Mouse (Mus musculus) heart, postnatal 0 days (tissue): ENCODE results near the gene Mau2. TPM values are rescaled to one million over a fixed set of nuclear protein-coding genes. Genes with fewer than 3 reads are reported as not detected.

Source experiments
- ATAC-seq: fragments of 200-750 bp; cut with Nextera tagmentation; 2 replicates; pipeline ENCODE4 v1.8.0; 2017; ENCODE audit warnings: low read depth, moderate number of reproducible peaks, moderate library complexity; ENCODE audit not compliant: insufficient read depth
- DNase-seq: peaks from one replicate; pipeline ENCODE4 v3.0.0-alpha.2; 2016; ENCODE audit warnings: low spot score
- H3K27ac ChIP-seq: fragments of 300-500 bp; sonication (generic); 2 replicates; pipeline ENCODE4 v1.5.1; 2014; ENCODE audit warnings: low read depth, mild to moderate bottlenecking
- H3K27me3 ChIP-seq: fragments of 300-500 bp; sonication (generic); 2 replicates; pipeline ENCODE4 v1.6.1; 2014; ENCODE audit warnings: low read length, mixed read lengths; ENCODE audit not compliant: control insufficient read depth, insufficient read depth
- H3K36me3 ChIP-seq: fragments of 300-500 bp; sonication (generic); replicated peaks from 2 replicates; pipeline ENCODE4 v1.6.1; 2014; ENCODE audit warnings: low read length, mixed read lengths; ENCODE audit not compliant: control insufficient read depth, insufficient read depth
- H3K4me1 ChIP-seq: fragments of 300-500 bp; sonication (generic); 2 replicates; pipeline ENCODE4 v1.6.1; 2014; ENCODE audit warnings: antibody characterized with exemption; ENCODE audit not compliant: control insufficient read depth, insufficient read depth
- H3K4me2 ChIP-seq: fragments of 300-500 bp; sonication (generic); 2 replicates; pipeline ENCODE4 v1.6.1; 2014; ENCODE audit warnings: low read depth, mild to moderate bottlenecking, low read length, moderate library complexity
- H3K4me3 ChIP-seq: fragments of 300-500 bp; sonication (generic); 2 replicates; pipeline ENCODE4 v1.5.1; 2014; ENCODE audit warnings: low read depth, low read length
- H3K9ac ChIP-seq: fragments of 300-500 bp; sonication (generic); replicated peaks from 2 replicates; pipeline ENCODE4 v1.6.1; 2014; ENCODE audit warnings: low read depth, low read length, mixed read lengths
- H3K9me3 ChIP-seq: fragments of 300-500 bp; sonication (generic); replicated peaks from 2 replicates; pipeline ENCODE4 v1.6.1; 2016; ENCODE audit warnings: low read length; ENCODE audit not compliant: control insufficient read depth
- CTCF ChIP-seq: IDR thresholded peaks from 2 replicates; pipeline ENCODE4 v1.5.1; 2016; ENCODE audit warnings: antibody characterized with exemption, control low read depth, low read depth
- EP300 ChIP-seq: IDR thresholded peaks from 2 replicates; pipeline ENCODE4 v1.6.1; 2016; ENCODE audit warnings: antibody characterized with exemption, low read depth
- WGBS: fragments of 180-500 bp; shearing (Covaris S2); extraction: QIAGEN DNeasy Blood & Tissue Kit; methylation state at CpG from one replicate; pipeline ENCODE4 v1.1.7; 2014; 5-methylcytosine and 5-hydroxymethylcytosine counted together
- polyA plus RNA-seq: library from polyadenylated mRNA; unstranded; fragments of >200 nt; fragmentation: Nextera tagmentation; extraction: Ambion mirVana; gene quantifications from 2 replicates; pipeline ENCODE4 v1.2.1, GENCODE M21; 2015
- total RNA-seq: library from RNA; depleted of rRNA; stranded (reverse); fragments of >200 nt; gene quantifications from 2 replicates; pipeline ENCODE4 v1.2.3, GENCODE M21; 2014; ENCODE audit warnings: low replicate concordance; rRNA removed

The Mau2 gene
- total and polyA plus RNA-seq, 2 experiments from 2014 or later: 25.6 to 92.3 TPM

- peak overlapping the region; percentile 78 for H3K4me2 ChIP-seq
- ATAC-seq (no peak), DNase-seq (no peak)
- H3K9me3 ChIP-seq: no peaks in the 10 kb centered on the region
- no peaks in the 10 kb centered on the region for H3K27me3 ChIP-seq
- H3K4me1 ChIP-seq: peaks cover 40% of the 10 kb centered on the region
- WGBS: 10% methylated on average over 7 of the region's 7 CpGs
- peak overlapping the region; percentile 95 for H3K9ac ChIP-seq
- no peak overlapping the region; the same call in 1 of the 2 replicates for H3K27ac ChIP-seq
- peak overlapping the region; percentile 89 for H3K4me3 ChIP-seq
- no peak for TF ChIP-seq EP300
- H3K36me3 ChIP-seq: no peaks in the 10 kb centered on the region
Observed at GRCm38 (mm10) chr8:69973063-69973441, 69.5 kb downstream of the Mau2 start.

- H3K9me3 ChIP-seq: no peaks in the 10 kb centered on the region
- no peak overlapping the region for H3K9ac ChIP-seq
- peaks cover 47% of the 10 kb centered on the region for H3K4me1 ChIP-seq
- DNase-seq: no peak
- H3K4me3 ChIP-seq: no peak overlapping the region
- no peak overlapping the region for H3K27ac ChIP-seq
- H3K36me3 ChIP-seq: no peaks in the 10 kb centered on the region
- ATAC-seq: no peak
- no peak overlapping the region for H3K4me2 ChIP-seq
- WGBS: 71% methylated on average over 2 of the region's 2 CpGs
- TF ChIP-seq EP300 (no peak), CTCF (no peak)
- H3K27me3 ChIP-seq: no peaks in the 10 kb centered on the region
Observed at GRCm38 (mm10) chr8:69970880-69971279, 71.7 kb downstream of the Mau2 start.

- no peak for ATAC-seq
- H3K9ac ChIP-seq: no peak overlapping the region
Observed at GRCm38 (mm10) chr8:69967291-69967933, 75.1 kb downstream of the Mau2 start.

More at GRCm38 (mm10) chr8:69967291-69967933, 75.1 kb downstream of the Mau2 start:
- H3K4me3 ChIP-seq: no peak overlapping the region
- 37% methylated on average over 4 of the region's 4 CpGs for WGBS
- H3K9me3 ChIP-seq: no peaks in the 10 kb centered on the region
- H3K4me2 ChIP-seq: no peak overlapping the region
- H3K36me3 ChIP-seq: no peaks in the 10 kb centered on the region
- no peaks in the 10 kb centered on the region for H3K27me3 ChIP-seq
- no peak for DNase-seq
- peaks cover 38% of the 10 kb centered on the region for H3K4me1 ChIP-seq
- TF ChIP-seq EP300: no peak
- no peak for TF ChIP-seq CTCF
- no peak overlapping the region for H3K27ac ChIP-seq

Other genes starting within 250 kb of the Mau2 start
- 14.3 and 21.6 TPM in 2 replicates for gene Gmip, start 234.1 kb downstream of the Mau2 start, total RNA-seq
- 3.2 and 3.9 TPM in 2 replicates for gene Gmip, start 234.1 kb downstream of the Mau2 start, polyA plus RNA-seq
- gene Lpar2, start 220.3 kb downstream of the Mau2 start, total RNA-seq: 0.50 and 1.6 TPM in 2 replicates
- gene Lpar2, start 220.3 kb downstream of the Mau2 start, polyA plus RNA-seq: 0.03 and 0.10 TPM in 2 replicates
- 2.2 TPM in 1 of 2 replicates, not detected in the other for gene Pbx4, start 210.2 kb downstream of the Mau2 start, total RNA-seq
- 1.5 and 1.9 TPM in 2 replicates for gene Pbx4, start 210.2 kb downstream of the Mau2 start, polyA plus RNA-seq
- 0.23 and 0.43 TPM in 2 replicates for gene Cilp2, start 155.0 kb downstream of the Mau2 start, total RNA-seq
- 0.36 and 0.49 TPM in 2 replicates for gene Cilp2, start 155.0 kb downstream of the Mau2 start, polyA plus RNA-seq
- gene Tssk6, start 140.6 kb downstream of the Mau2 start, total RNA-seq: 0.11 TPM in 1 of 2 replicates, not detected in the other
- gene Tssk6, start 140.6 kb downstream of the Mau2 start, polyA plus RNA-seq: 1.1 and 1.2 TPM in 2 replicates
- 223 and 232 TPM in 2 replicates for gene Ndufa13, start 140.2 kb downstream of the Mau2 start, total RNA-seq
- gene Ndufa13, start 140.2 kb downstream of the Mau2 start, polyA plus RNA-seq: 666 and 702 TPM in 2 replicates
- 1.2 and 22.3 TPM in 2 replicates for gene Yjefn3, start 140.0 kb downstream of the Mau2 start, total RNA-seq
- gene Yjefn3, start 140.0 kb downstream of the Mau2 start, polyA plus RNA-seq: 12.9 and 13.9 TPM in 2 replicates
- 26.9 and 58.8 TPM in 2 replicates for gene Gatad2a, start 46.4 kb downstream of the Mau2 start, total RNA-seq
- 17.0 and 18.9 TPM in 2 replicates for gene Gatad2a, start 46.4 kb downstream of the Mau2 start, polyA plus RNA-seq
- 11.5 TPM in 2 replicates for gene Sugp1, start 79 bp upstream of the Mau2 start, total RNA-seq
- 22.6 and 23.0 TPM in 2 replicates for gene Sugp1, start 79 bp upstream of the Mau2 start, polyA plus RNA-seq
- gene Tm6sf2, start 30.2 kb upstream of the Mau2 start, total RNA-seq: 2.1 TPM in 1 of 2 replicates, not detected in the other
- 1.0 and 1.3 TPM in 2 replicates for gene Tm6sf2, start 30.2 kb upstream of the Mau2 start, polyA plus RNA-seq
- not detected in 2 replicates for gene Hapln4, start 40.7 kb upstream of the Mau2 start, total RNA-seq
- gene Hapln4, start 40.7 kb upstream of the Mau2 start, polyA plus RNA-seq: not detected in 2 replicates
- gene Ncan, start 78.1 kb upstream of the Mau2 start, total RNA-seq: 0.35 TPM in 1 of 2 replicates, not detected in the other
- 0.10 and 0.12 TPM in 2 replicates for gene Ncan, start 78.1 kb upstream of the Mau2 start, polyA plus RNA-seq
- 2.9 and 10.3 TPM in 2 replicates for gene Nr2c2ap, start 88.6 kb upstream of the Mau2 start, total RNA-seq
- 29.2 and 32.5 TPM in 2 replicates for gene Nr2c2ap, start 88.6 kb upstream of the Mau2 start, polyA plus RNA-seq
- 29.4 and 48.4 TPM in 2 replicates for gene Rfxank, start 96.4 kb upstream of the Mau2 start, total RNA-seq
- 22.5 and 23.9 TPM in 2 replicates for gene Rfxank, start 96.4 kb upstream of the Mau2 start, polyA plus RNA-seq
- gene Borcs8, start 96.8 kb upstream of the Mau2 start, total RNA-seq: 34.3 and 68.4 TPM in 2 replicates
- gene Borcs8, start 96.8 kb upstream of the Mau2 start, polyA plus RNA-seq: 32.1 and 34.5 TPM in 2 replicates
- not detected in 2 replicates for gene Mef2b, start 97.0 kb upstream of the Mau2 start, total RNA-seq
- 0.20 TPM in 1 of 2 replicates, not detected in the other for gene Mef2b, start 97.0 kb upstream of the Mau2 start, polyA plus RNA-seq
- 155 and 174 TPM in 2 replicates for gene Tmem161a, start 129.6 kb upstream of the Mau2 start, total RNA-seq
- 120 and 132 TPM in 2 replicates for gene Tmem161a, start 129.6 kb upstream of the Mau2 start, polyA plus RNA-seq
- gene Slc25a42, start 169.6 kb upstream of the Mau2 start, total RNA-seq: 20.6 and 29.1 TPM in 2 replicates
- 16.5 and 19.1 TPM in 2 replicates for gene Slc25a42, start 169.6 kb upstream of the Mau2 start, polyA plus RNA-seq
- gene Sugp2, start 191.5 kb upstream of the Mau2 start, total RNA-seq: 32.0 and 48.7 TPM in 2 replicates
- 14.5 and 15.5 TPM in 2 replicates for gene Sugp2, start 191.5 kb upstream of the Mau2 start, polyA plus RNA-seq
- gene Armc6, start 191.7 kb upstream of the Mau2 start, total RNA-seq: 20.1 and 26.5 TPM in 2 replicates
- gene Armc6, start 191.7 kb upstream of the Mau2 start, polyA plus RNA-seq: 11.9 and 13.1 TPM in 2 replicates
- gene Homer3, start 240.1 kb upstream of the Mau2 start, total RNA-seq: 29.1 and 38.9 TPM in 2 replicates
- gene Homer3, start 240.1 kb upstream of the Mau2 start, polyA plus RNA-seq: 19.5 TPM in 2 replicates